Mouse (Mus musculus): ENCODE results near the gene Stpg1.
A peak's percentile ranks its signal among the peaks of the same experiment; 100 is the strongest.

The Stpg1 gene

DNA sequence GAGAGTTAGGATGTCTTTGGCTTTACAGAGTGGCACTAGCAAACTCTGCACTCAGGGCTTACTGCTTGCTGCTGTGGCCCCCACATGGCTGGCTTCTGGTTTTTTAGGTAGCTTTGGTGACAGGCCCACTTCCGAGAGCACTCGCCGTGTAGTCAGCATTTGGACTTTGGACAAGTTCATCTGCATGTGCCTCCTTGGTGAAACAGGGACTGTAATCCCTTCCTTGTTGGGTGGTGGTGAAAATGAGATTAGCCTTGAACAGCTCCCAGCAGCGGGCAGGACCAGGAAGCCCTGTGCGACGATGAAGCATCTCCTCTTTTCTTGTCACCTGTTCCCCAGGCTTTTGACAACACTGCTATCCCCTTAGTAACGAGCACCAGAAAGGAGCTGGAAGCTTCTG lies 19.3 kb downstream of the Stpg1 start:
- DNase-seq (ENCODE audit: low read depth, low spot score), result no peak

DNA sequence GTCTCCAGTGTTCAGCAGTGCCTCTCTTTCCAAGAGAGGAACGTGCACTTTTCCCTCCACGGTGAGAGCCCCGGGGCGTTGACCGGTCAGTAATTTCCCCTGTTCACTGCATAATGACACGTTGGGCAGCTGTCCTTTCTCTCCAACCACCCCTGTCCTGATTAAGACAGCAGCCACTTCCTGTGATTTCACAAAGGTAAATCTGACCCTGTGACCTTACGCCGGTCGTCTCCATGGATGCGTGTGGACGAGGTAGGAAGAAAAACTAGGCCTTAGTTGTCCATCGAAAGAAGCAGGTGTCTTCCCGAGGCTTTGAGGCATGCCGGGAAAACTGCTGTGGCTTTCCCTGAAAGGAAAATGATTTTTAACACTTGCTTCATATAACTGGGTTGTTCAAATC lies 20.3 kb downstream of the Stpg1 start:
- DNase-seq (ENCODE audit: low read depth, low spot score), result no peak

DNA sequence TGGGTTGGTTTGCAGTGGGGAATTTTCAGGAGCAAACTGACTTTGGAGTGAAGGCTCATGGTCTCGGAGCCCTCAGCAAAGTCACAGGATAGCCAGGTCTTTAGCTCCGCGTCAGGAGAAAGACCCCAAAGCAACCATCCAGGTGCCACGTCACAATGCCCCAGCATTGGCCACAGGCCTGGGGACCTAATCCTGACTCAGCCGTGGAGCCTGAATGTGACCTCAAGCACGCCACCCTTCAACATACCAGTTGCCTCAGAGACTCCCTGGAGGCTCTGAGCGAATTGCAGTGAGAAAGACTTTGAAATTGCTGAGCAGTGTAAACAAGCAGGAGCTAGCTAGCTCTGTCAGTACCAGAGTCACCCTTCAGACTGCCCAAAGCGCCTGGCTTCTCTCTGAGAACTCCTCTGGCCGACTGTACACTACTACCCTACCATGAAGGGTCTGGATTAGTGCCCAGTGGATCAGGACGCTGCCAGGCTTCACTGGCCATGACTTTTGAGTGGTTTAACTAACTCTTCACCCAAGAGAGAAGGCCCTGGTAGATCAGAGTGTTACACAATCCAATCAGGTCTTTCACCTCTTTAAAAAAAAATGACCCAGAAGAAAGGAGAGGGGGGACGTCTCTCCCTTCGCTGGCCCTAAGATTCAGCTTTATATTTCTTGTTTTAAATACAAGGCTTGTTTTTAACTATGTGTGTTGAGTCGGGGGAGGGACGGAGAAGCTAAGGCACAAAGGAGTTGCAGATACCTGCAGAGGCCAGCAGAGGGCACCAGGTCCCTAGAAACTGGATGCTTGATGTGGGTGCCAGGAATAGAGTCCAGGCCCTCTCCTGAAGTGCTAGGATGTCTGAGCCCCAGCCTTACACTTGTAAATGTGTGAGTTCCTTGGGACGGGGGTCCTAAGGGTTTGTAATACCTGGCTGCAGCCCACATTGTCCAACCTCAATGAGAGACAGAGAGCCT lies 22.0 kb downstream of the Stpg1 start:
- peak; percentile 72 for DNase-seq (ENCODE audit: low read depth, low spot score)

DNA sequence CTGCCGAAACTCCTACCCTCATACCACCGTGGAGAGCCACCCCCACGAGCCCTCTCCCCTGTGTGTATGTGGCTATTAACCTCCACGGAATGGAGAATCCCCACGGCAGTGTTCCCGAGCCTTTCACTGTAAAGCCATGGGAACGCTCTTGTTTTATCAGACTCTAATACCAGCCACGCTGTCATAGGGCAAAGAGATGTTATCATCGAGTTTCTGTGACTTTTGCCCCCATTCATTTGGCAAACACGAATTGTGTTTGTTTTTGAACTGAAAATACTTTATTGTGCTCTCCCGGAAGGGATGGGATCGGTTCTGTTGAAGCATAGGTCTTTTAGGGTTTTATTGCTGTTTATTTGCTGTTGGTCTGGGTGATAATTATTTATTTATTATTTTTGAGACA lies 23.5 kb downstream of the Stpg1 start:
- DNase-seq (ENCODE audit: low read depth, low spot score), result no peak

DNA sequence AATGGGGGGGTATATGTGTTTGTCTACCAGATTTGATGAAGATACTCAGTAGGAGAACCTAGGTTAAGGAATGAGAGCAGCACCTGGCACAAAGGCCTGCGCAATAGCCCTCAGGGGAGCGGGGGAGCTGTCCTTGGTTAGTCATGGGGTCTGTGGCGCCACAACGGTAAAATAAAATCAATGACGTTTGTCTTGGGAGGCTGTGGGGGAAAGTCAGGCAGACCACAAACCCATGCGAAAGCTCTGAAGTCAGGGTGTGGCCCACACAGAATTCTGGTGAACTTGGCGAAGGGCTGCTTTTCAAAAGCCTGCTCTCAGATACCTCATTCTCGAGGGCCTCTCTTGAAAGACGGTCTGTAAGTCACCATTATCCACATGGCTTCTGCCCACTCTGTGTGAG lies 25.8 kb downstream of the Stpg1 start:
- DNase-seq (ENCODE audit: low read depth, low spot score), result peak; percentile 9

DNA sequence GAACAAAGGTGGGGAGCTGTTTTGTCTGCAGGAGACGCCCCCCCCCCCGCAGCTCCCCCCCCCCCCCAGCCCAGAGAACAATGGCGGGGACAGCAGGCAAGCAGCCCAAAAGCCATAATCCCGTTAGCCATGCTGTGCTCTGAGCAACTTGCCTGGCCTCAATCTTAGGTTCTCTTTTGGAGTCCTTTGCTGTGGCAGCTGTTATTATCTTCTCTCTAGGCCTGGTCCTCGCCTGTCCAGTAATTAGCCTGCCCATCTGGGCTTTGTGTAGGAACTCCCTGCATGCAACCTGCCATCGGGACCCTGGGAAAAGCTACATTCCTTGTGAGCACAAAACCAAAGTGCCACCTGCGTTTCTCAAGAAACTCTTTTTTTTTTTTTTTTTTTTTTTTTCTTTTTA lies 29.3 kb downstream of the Stpg1 start:
- DNase-seq (ENCODE audit: low read depth, low spot score), result no peak

DNA sequence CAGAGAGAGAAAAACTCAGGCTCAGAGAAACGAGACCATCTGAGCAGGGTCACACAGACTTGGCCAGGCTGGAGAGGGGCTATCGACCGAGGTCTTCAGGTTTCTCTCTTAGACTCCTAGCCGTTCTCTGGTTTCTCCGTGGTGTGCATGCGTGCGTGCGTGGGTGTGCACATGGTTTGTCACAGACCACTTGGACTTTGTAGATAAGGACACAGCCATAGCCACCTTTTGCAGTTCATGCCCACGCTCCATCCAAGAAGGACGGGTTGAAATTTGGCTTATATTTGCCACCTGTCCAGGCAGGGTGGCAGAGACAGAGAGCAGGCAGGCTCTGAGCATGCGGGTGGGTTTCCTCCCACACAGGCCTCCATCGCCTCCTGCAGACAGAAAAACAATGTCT lies 30.5 kb downstream of the Stpg1 start:
- DNase-seq (ENCODE audit: low read depth, low spot score), result no peak

DNA sequence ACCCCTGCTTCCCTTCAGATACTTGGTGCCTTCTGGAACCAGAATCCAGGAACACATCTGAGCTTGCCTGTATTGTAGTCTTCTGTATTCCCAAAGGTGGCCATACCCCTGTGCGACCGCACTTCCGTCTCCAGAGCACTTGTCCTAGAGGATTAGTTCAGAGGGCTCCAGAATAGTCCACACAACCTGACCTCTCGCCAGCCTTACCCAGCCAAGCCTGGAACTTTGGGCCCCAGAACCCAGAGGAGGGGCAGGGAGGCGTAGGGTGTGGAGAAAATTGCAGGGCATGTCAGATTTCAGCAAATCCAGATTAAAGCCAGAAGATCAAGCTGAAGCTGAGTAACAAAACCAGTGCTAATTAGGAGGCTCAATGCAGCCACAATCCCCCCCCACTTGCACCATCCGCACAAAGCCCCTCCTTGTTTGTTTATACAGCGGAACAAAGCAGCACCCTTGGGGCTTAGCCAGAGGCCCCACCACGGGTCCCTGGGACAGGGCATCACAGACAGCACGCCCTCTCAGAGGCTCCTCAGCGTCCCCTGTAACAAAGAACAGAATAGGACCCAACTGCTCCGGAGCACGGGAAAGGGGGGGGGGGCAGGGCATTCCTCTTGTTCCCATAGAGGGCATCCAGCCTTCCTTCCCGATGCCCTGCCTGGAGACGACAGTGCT lies 31.6 kb downstream of the Stpg1 start:
- DNase-seq (ENCODE audit: low read depth, low spot score), result no peak

DNA sequence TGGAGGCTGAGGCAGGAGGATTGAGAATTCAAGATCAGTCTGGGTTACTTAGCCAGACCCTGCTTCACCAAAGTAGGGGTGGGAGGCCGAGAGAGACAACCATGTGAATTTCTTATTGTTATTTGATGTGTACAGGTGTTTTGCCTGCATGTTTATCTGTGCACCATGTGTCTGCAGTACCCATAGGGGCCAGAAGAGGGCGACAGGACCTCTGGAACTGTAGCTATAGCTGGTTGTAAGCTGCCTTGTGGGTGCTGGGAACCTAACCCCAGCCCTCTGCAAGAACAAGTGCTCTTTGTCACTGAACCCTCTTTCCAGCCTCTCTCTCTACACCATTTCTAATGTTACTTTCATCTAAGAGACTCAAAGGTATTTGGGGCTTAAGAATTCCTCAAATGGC lies 35.7 kb downstream of the Stpg1 start:
- peak; percentile 15 for DNase-seq (ENCODE audit: low read depth, low spot score)

DNA sequence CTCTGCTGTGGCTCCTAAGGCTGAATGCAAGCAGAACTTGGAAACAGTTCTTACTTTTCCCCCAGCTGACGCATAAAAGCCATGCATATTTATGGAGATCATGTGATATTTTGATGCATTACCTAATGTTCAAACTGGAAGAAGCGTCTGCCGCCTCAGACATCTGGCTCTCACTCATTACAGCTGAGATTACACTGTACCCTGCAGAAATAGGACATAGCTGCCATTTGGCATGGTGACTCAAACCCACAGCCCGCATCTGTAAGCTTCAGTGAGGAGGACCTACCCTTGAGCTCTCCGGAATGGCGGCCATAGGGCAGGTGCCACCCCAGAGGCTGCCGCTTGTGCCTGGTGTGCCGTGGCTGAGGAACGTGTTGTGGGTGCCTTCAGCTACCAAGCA lies 36.6 kb downstream of the Stpg1 start:
- no peak for DNase-seq (ENCODE audit: low read depth, low spot score)

DNA sequence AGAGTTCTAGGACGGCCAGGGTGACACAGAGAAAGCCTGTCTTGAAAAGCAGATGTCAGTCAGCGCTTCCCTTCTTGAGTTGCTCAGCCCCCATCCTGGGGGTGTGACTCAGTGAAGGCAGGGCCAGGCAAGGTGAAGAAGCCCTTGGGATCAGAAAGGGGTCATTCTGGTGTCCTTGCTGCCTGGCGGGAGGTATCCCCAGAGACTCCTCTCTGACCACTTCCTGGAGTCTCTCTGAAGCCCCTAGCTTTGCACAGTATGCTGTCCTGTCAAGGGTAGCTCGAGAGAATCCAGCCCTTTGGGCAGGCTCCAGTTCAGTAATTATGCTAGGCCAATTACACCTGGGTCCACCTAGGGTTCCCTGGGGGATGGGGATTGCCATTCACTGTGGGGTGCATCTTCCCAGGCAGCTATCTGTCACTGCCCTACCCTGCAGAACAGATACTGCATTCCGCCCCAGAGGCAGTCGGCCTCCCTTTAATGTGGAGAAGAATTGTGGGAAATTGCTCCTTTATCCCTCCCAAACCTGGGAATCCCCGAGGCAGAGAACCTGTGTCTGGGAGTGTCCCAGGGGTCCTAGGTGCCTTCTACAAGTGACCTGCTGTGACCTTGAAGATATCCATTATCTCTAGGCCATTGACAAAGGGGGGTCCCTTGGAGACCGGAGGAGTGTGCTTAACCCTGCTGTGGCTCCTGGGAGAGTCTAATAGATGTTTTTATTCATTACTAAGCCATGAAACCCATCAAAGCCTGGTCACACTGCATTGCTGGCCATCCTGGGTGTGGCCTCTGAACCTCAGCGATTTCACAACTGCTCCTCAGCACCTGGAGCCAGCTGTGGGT lies 37.4 kb downstream of the Stpg1 start:
- DNase-seq (ENCODE audit: low read depth, low spot score), result no peak

DNA sequence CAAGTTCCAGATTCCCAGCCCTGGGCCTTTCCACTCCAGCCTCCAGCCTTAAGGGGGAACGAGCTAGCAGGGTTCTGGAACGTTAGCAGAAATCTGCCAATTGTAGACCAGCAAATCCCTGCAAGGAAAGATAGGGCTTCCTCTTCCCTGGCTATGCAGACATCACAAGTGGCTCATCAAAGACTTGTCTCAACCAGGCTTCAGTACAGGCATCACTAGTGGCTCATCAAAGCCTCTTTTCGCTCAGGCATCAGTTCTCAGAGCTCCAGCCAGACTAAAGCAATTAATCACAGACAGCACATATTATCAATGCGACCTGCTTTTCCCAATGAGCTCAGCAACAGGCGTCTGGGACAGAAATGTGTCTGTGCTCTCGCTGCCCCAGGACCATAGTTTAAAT lies 38.4 kb downstream of the Stpg1 start:
- DNase-seq (ENCODE audit: low read depth, low spot score), result no peak

DNA sequence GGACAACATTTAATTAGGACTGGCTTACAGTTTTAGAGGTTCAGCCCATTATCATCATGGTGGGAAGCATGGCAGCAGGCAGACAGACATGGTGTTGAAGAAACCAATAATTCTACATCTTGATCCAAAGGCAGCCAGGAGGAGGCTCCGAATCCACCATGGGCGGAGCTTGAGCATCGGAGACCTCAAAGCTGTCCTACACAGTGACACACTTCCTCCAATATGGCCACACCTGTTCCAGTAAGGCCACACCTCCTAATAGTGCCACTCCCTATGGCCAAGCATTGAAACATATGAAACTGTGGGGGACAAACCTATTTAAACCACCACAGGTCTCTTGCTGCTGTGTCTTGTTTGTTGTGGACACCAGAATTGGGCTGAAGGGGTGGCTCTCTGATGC lies 40.4 kb downstream of the Stpg1 start:
- no peak for DNase-seq (ENCODE audit: low read depth, low spot score)

DNA sequence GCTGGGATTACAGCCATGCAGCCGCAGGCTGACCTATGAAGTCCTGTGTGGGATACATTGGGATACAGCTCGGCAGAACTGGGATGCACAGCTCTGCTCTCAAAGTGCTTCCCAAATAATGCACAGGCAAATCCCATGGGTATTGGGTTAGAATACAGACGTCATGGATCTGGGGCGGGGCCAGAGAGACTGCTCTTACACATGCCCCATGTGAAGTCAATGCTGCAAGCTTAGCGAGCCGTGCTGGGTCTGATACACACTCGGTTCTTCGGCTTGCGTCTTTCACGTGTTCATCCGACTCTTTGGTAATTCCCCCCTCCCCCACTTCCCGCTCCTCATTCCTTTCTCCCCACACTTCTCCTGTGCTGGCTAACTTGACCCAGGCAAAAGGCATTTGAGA lies 44.5 kb downstream of the Stpg1 start:
- no peak for DNase-seq (ENCODE audit: low read depth, low spot score)

DNA sequence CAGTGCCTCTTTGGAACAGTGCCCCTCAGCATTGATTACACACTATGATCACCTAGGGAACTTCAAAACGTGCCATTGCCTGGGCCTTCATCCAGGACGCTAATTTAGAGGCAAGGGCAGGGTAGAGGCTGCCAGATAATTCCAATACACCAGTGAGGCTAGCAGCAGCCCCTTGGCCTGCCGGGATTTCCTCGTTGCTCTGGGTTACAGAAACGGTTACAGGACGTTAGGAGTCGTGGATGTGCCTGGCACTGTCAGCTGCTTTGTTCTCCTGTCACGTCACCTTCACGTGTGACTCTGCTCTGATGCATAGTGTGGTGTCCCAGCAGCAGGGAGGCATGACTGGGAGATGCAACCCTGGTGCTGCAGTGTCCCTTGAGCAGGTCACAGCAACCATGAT lies 45.5 kb downstream of the Stpg1 start:
- DNase-seq (ENCODE audit: low read depth, low spot score), result no peak

DNA sequence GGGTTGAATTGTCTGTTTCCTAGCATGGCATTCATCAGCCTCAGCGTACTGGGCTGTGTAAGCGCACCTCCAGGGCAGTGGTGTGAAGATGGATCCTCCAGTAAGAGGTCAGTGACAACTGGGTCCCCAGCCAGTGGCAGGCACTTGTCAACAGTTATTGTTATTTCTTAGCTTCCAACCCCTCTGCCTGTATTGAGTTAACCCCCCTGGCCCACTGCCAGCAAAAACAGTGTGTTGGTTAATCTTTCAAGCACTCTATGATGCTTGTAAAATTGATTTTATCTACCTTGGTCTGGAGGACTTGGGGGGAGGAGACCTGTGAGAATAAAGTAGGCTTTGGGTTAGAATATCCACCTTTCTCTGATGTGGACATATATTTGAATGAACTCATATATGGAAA lies 49.7 kb downstream of the Stpg1 start:
- no peak for DNase-seq (ENCODE audit: low read depth, low spot score)

DNA sequence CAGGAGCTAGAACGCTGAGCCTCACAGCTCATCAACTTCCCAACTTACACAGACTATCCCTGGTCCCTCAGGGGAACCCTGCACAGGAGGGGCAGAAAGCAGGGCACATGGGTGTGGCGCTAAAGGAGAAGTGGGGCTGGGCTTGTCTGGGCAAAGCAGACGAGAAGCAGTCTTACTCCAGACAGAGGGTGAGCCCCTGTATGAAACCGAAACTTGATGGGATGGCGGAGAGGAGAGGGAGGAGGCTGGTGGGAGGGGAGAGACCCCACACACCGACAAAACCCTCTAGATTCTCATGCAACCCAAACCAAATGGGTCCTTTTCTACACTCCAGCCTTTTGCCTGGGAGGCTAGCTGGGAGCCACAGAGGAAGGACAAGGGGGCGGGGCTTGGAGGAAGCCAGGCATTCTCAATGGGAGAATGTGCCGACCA lies 50.5 kb downstream of the Stpg1 start:
- DNase-seq (ENCODE audit: low read depth, low spot score), result peak; percentile 25

DNA sequence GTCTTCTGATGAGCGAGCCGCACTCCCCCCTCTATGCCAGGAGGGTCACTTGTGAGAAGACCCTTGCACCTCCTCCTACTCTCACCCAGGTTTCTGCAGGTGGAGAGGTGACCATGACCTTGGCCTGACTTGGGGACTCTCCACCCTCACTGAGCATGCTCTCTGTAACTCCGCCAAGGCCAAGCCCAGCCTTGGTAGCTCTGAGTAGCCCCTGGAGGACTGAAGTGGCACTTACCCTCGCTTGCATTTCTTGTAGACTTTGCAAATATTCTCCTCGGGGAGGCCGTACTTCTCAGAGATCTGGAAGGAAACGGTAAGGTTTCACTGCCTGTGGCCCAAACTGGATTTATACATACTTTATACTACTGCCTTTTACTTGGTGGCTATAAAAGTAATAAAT lies 51.4 kb downstream of the Stpg1 start:
- DNase-seq (ENCODE audit: low read depth, low spot score), result no peak

DNA sequence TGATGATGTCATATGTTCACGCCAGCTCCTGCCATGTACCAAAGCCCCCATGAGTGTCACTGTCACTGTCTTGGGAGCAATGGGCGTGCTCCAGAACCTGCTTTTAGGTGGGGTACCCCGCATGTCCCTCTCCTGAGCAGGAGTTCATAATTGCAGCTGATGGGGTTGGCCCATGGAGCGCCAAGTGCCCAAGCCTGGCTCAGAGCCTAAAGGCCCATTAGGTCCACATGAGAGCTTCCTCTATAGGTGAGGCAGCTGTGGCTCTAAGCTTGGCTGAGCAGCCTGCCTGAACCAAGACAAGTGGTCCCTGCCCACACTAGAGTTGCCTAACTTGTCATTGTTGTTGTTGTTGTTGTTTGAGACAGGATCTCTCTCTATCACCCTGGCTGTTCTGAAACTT lies 52.2 kb downstream of the Stpg1 start:
- no peak for DNase-seq (ENCODE audit: low read depth, low spot score)

DNA sequence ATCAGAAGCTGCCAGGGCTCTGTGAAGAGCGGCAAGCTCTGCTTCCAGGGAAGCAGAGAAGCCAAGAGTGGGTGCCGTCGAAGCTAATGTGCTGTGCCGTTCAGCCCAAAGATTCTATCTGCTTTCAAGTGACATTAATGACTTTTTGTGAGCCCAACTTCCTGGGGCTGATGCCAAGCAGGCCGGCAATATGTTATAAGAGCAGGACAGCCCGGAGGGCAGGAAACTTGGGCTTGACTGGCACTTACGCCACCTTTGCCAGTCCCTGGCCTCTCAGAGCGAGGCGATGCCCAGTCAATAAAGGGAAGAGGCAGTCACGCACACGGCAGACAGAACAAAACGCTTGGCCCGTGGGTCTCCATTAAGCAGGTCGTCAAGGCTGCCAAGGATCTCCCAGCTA lies 53.0 kb downstream of the Stpg1 start:
- no peak for DNase-seq (ENCODE audit: low read depth, low spot score)

DNA sequence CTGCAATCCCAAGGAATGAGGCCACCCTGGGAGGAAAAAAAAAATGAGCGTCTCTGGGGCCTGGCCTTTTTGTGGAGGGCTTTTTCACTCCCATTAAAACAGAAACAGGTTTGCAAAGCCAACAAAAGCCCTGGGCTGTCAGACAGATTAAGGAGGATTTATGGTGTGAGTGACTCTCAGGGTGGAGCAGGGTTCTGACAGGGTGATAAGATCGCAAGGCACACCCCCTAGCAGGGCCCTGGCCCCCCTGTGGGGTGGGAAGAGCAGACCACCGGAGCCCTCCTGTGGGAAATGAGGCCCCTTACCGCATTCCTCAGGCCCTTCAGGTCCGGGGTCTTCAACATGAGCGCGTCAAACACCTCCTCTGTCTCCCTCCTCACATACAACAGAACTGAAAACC lies 53.5 kb downstream of the Stpg1 start:
- no peak for DNase-seq (ENCODE audit: low read depth, low spot score)

DNA sequence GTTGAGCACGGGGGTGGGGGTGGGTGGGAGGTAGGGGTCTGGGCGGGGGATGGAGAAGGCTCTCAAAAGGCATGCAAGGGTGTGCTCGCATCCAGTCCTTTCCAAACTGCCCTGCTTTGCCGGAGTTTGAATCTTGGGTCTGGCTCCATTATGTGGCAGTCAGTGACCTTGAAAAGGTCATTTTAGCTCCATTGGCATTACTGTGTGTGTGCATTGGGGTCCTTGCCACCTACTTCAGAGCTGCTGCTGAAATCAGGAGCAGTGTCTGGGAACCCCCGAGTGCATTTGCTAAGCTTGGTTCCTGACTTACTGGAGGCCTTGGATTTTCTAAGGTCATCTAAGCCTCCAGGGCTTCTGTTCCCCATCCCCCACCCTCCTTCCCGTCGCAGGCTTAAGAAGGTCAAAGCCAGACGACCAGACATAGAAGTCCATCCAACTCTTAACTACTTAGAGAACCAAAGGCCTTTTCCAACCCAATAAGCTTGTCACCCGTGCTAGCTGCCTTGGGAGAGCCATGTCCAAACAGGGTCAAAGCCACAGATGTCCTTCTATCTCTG lies 54.0 kb downstream of the Stpg1 start:
- DNase-seq (ENCODE audit: low read depth, low spot score), result no peak
